Mouse (Mus musculus): ENCODE measurements around the gene Rbms3. TPM values are rescaled to one million over a fixed set of nuclear protein-coding genes. Genes with fewer than 3 reads are reported as not detected.

Rbms3 gene
- total and polyA plus RNA-seq, 2 experiments from 2014 or later: 56.3 to 77.9 TPM

GRCm38 (mm10) chr9:116814495-116815094 is 815.1 kb downstream of the Rbms3 start:
- Histone ChIP-seq H3K9me3 (ENCODE audit: low read length) (no peaks in the 10 kb centered on the region), H3K4me2 (ENCODE audit: low read depth, low read length) (no peak overlapping the region), H3K4me3 (ENCODE audit: low read length) (no peak overlapping the region), H3K4me1 (ENCODE audit: insufficient read depth, low read length) (no peaks in the 10 kb centered on the region), H3K27ac (no peak overlapping the region), H3K9ac (replicated peaks; ENCODE audit: low read length) (no peak overlapping the region), H3K36me3 (ENCODE audit: insufficient read depth, low read length) (no peaks in the 10 kb centered on the region), H3K27me3 (ENCODE audit: insufficient read depth, low read length) (no peaks in the 10 kb centered on the region)
- TF ChIP-seq CTCF (IDR thresholded peaks at IDR 0.05; ENCODE audit: low read depth): no peak
- no peak for DNase-seq (ENCODE audit: low spot score)
- no peak for ATAC-seq
- WGBS: 77% methylated on average over 10 of the region's 10 CpGs

GRCm38 (mm10) chr9:116813396-116813795 is 816.3 kb downstream of the Rbms3 start:
- Histone ChIP-seq H3K9me3 (ENCODE audit: low read length) (no peaks in the 10 kb centered on the region), H3K4me1 (ENCODE audit: insufficient read depth, low read length) (no peaks in the 10 kb centered on the region), H3K4me3 (ENCODE audit: low read length) (no peak overlapping the region), H3K9ac (replicated peaks; ENCODE audit: low read length) (no peak overlapping the region), H3K4me2 (ENCODE audit: low read depth, low read length) (no peak overlapping the region), H3K27ac (no peak overlapping the region), H3K36me3 (ENCODE audit: insufficient read depth, low read length) (no peaks in the 10 kb centered on the region), H3K27me3 (ENCODE audit: insufficient read depth, low read length) (no peaks in the 10 kb centered on the region)
- no peak for DNase-seq (ENCODE audit: low spot score)
- TF ChIP-seq CTCF (IDR thresholded peaks at IDR 0.05; ENCODE audit: low read depth): no peak
- ATAC-seq: no peak
- 73% methylated on average over 2 of the region's 2 CpGs for WGBS

- ATAC-seq (no peak), DNase-seq (ENCODE audit: low spot score) (no peak)
- Histone ChIP-seq H3K4me3 (ENCODE audit: low read length) (no peak overlapping the region), H3K9ac (replicated peaks; ENCODE audit: low read length) (no peak overlapping the region), H3K9me3 (ENCODE audit: low read length) (no peaks in the 10 kb centered on the region), H3K27ac (no peak overlapping the region), H3K36me3 (ENCODE audit: insufficient read depth, low read length) (no peaks in the 10 kb centered on the region), H3K4me1 (ENCODE audit: insufficient read depth, low read length) (no peaks in the 10 kb centered on the region; the same call in 1 of the 2 replicates), H3K4me2 (ENCODE audit: low read depth, low read length) (no peak overlapping the region), H3K27me3 (ENCODE audit: insufficient read depth, low read length) (no peaks in the 10 kb centered on the region)
- no peak for TF ChIP-seq CTCF (IDR thresholded peaks at IDR 0.05; ENCODE audit: low read depth)
- WGBS: 46% methylated on average over 5 of the region's 5 CpGs
Measured at GRCm38 (mm10) chr9:116809260-116809659, 820.5 kb downstream of the Rbms3 start.

- WGBS: 75% methylated on average over 4 of the region's 4 CpGs
- DNase-seq (ENCODE audit: low spot score): no peak
- no peak overlapping the region for H3K4me3 ChIP-seq (ENCODE audit: low read length)
- no peaks in the 10 kb centered on the region for H3K27me3 ChIP-seq (ENCODE audit: insufficient read depth, low read length)
- no peaks in the 10 kb centered on the region; the same call in 1 of the 2 replicates for H3K4me1 ChIP-seq (ENCODE audit: insufficient read depth, low read length)
- no peak for TF ChIP-seq CTCF (IDR thresholded peaks at IDR 0.05; ENCODE audit: low read depth)
- H3K27ac ChIP-seq: 0 out of 2 replicates have a peak overlapping the region, but pooled peaks have one; percentile 45
- ATAC-seq: no peak
- no peak overlapping the region for H3K4me2 ChIP-seq (ENCODE audit: low read depth, low read length)
- no peaks in the 10 kb centered on the region for H3K9me3 ChIP-seq (ENCODE audit: low read length)
- no peaks in the 10 kb centered on the region for H3K36me3 ChIP-seq (ENCODE audit: insufficient read depth, low read length)
- no peak overlapping the region for H3K9ac ChIP-seq (replicated peaks; ENCODE audit: low read length)
Measured at GRCm38 (mm10) chr9:116808401-116808800, 821.3 kb downstream of the Rbms3 start.

GRCm38 (mm10) chr9:116807166-116808081 is 822.3 kb downstream of the Rbms3 start:
- Histone ChIP-seq H3K9ac (replicated peaks; ENCODE audit: low read length) (no peak overlapping the region), H3K9me3 (ENCODE audit: low read length) (no peaks in the 10 kb centered on the region), H3K36me3 (ENCODE audit: insufficient read depth, low read length) (no peaks in the 10 kb centered on the region), H3K4me1 (ENCODE audit: insufficient read depth, low read length) (no peaks in the 10 kb centered on the region; the same call in 1 of the 2 replicates), H3K4me3 (ENCODE audit: low read length) (no peak overlapping the region), H3K27me3 (ENCODE audit: insufficient read depth, low read length) (no peaks in the 10 kb centered on the region), H3K27ac (peak overlapping the region; percentile 45; the same call in 1 of the 2 replicates), H3K4me2 (ENCODE audit: low read depth, low read length) (peak overlapping the region; percentile 3; the same call in 1 of the 2 replicates)
- ATAC-seq: peak; percentile 83
- WGBS: 12% methylated on average over 16 of the region's 16 CpGs
- peak; percentile 14; the same call in 1 of the 2 replicates for TF ChIP-seq CTCF (IDR thresholded peaks at IDR 0.05; ENCODE audit: low read depth)
- DNase-seq (ENCODE audit: low spot score): peak; percentile 70

- DNase-seq (ENCODE audit: low spot score): peak; percentile 44
- 49% methylated on average over 3 of the region's 3 CpGs for WGBS
Measured at GRCm38 (mm10) chr9:116803292-116803731, 826.4 kb downstream of the Rbms3 start.

More at GRCm38 (mm10) chr9:116803292-116803731, 826.4 kb downstream of the Rbms3 start:
- no peaks in the 10 kb centered on the region for H3K27me3 ChIP-seq (ENCODE audit: insufficient read depth, low read length)
- ATAC-seq: no peak
- no peaks in the 10 kb centered on the region for H3K9me3 ChIP-seq (ENCODE audit: low read length)
- H3K36me3 ChIP-seq (ENCODE audit: insufficient read depth, low read length): no peaks in the 10 kb centered on the region
- no peak overlapping the region for H3K27ac ChIP-seq
- no peak overlapping the region for H3K4me3 ChIP-seq (ENCODE audit: low read length)
- no peaks in the 10 kb centered on the region; the same call in 1 of the 2 replicates for H3K4me1 ChIP-seq (ENCODE audit: insufficient read depth, low read length)
- no peak overlapping the region for H3K4me2 ChIP-seq (ENCODE audit: low read depth, low read length)
- H3K9ac ChIP-seq (replicated peaks; ENCODE audit: low read length): no peak overlapping the region
- no peak for TF ChIP-seq CTCF (IDR thresholded peaks at IDR 0.05; ENCODE audit: low read depth)
